Mouse (Mus musculus) forebrain, embryonic 11.5 days (tissue): ENCODE data around the gene Perm1. TPM values are rescaled to one million over a fixed set of nuclear protein-coding genes. Genes with fewer than 3 reads are reported as not detected.

Experiments used
- ATAC-seq: fragments of 200-750 bp; cut with Nextera tagmentation; replicated peaks from 2 replicates; pipeline ENCODE4 v1.8.0; 2017; ENCODE audit warnings: moderate TSS enrichment; ENCODE audit not compliant: low FRiP score
- DNase-seq: peaks from one replicate; pipeline ENCODE4 v3.0.0-alpha.2; 2017; ENCODE audit warnings: low spot score
- H3K27ac ChIP-seq: fragments of 300-500 bp; sonication (generic); 2 replicates; pipeline ENCODE4 v1.5.1; 2014; ENCODE audit warnings: low read depth, low read length
- H3K27me3 ChIP-seq: fragments of 300-500 bp; sonication (generic); 2 replicates; pipeline ENCODE4 v1.6.1; 2014; ENCODE audit warnings: mild to moderate bottlenecking, low read length, mixed read lengths; ENCODE audit not compliant: control insufficient read depth, insufficient read depth
- H3K36me3 ChIP-seq: fragments of 300-500 bp; sonication (generic); 2 replicates; pipeline ENCODE4 v1.6.1; 2014; ENCODE audit warnings: mild to moderate bottlenecking, low read length, moderate library complexity, mixed read lengths; ENCODE audit not compliant: control insufficient read depth, insufficient read depth
- H3K4me1 ChIP-seq: fragments of 300-500 bp; sonication (generic); replicated peaks from 2 replicates; pipeline ENCODE4 v1.6.1; 2014; ENCODE audit warnings: low read length, mixed read lengths; ENCODE audit not compliant: control insufficient read depth, insufficient read depth
- H3K4me2 ChIP-seq: fragments of 300-500 bp; sonication (generic); 2 replicates; pipeline ENCODE4 v1.6.1; 2014; ENCODE audit warnings: low read depth, mild to moderate bottlenecking, low read length, moderate library complexity, mixed read lengths; ENCODE audit not compliant: severe bottlenecking
- H3K4me3 ChIP-seq: fragments of 300-500 bp; sonication (generic); 2 replicates; pipeline ENCODE4 v1.5.1; 2014; ENCODE audit warnings: low read depth, low read length
- H3K9ac ChIP-seq: fragments of 300-500 bp; sonication (generic); 2 replicates; pipeline ENCODE4 v1.6.1; 2014; ENCODE audit warnings: low read length
- H3K9me3 ChIP-seq: fragments of 300-500 bp; sonication (generic); 2 replicates; pipeline ENCODE4 v1.6.1; 2016; ENCODE audit warnings: low read length, mixed read lengths; ENCODE audit not compliant: control insufficient read depth
- WGBS: fragments of 180-500 bp; shearing (Covaris S2); extraction: QIAGEN DNeasy Blood & Tissue Kit; methylation state at CpG from one replicate; pipeline ENCODE4 v1.1.7; 2014; 5-methylcytosine and 5-hydroxymethylcytosine counted together
- polyA plus RNA-seq: library from polyadenylated mRNA; unstranded; fragments of >200 nt; fragmentation: Nextera tagmentation; extraction: Ambion mirVana; gene quantifications from 2 replicates; pipeline ENCODE4 v1.2.1, GENCODE M21; 2014

Gene Perm1
- polyA plus RNA-seq, 1 experiment from 2014 or later, result 1.6 TPM

DNA sequence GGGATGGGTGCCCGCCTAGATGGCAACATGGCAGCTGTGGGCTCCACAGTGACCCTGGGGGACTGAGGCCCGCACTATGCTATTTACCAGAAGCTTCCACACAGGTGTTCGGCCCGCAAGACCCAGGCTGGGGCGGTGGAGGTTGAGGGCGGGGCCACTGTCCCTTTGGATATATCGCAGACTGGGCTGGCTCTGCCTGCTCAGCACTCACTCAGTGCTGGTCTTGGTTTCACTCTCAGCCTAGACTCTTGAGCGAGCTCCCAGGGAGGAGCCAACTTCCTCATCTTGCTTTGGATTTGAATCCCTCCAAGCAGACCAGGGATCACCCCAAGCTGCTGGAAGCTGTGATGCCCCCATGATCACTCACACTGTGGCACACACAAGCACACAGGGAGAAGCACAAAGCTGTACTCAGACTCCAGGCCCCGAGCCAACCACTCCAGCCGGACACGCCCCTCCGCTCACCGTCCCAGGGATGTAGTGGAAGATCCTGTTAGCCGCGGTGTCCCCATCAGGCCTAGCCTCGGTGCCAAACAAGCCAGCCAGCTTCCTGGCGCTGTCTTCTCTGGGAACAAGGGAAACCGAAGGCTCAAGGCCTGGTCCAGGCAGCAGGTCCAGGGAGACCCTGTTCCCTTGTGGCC, 12.2 kb downstream of the Perm1 start:
- Histone ChIP-seq H3K4me2 (no peak overlapping the region), H3K4me3 (no peak overlapping the region), H3K4me1 (peaks cover 3% of the 10 kb centered on the region; the same call in 1 of the 2 replicates), H3K36me3 (peaks cover 12% of the 10 kb centered on the region; the same call in 1 of the 2 replicates), H3K27ac (no peak overlapping the region), H3K9ac (no peak overlapping the region), H3K27me3 (no peaks in the 10 kb centered on the region), H3K9me3 (no peaks in the 10 kb centered on the region)
- peak; percentile 24 for ATAC-seq
- WGBS, result 32% methylated on average over 18 of the region's 18 CpGs
- DNase-seq, result no peak

DNA sequence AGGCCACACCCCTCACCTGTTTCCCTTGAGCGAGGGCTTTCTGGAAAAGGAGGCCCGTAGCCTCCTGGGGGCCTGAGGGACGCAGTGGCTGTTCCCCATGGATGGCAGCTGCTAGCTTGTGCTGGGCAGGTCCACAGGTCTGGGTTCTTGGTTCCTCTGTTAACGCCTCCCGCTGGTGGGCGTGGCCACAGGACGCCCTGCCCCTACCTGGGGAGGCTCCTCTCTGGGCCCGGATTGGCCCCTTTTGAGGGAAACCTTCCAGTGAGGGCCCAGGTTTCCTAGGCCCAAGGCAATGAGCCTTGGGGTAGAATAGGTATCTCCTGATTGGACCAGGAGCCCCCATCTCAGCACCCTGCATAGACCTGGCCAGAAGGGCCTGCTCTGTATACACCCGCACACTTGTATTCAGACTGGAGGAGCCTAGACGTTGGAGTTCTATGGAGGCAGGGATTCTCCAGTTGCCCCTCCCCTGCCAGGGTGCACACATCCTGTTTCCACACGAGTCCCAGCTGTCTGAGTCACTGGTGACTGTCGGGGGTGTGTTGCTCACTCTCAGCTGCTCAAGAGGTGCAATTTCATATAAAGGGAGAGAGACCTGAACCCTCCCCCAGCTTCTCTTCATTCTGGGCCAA, 12.8 kb downstream of the Perm1 start:
- ATAC-seq, result peak; percentile 36
- no peak overlapping the region for H3K9ac ChIP-seq
- no peak overlapping the region for H3K4me3 ChIP-seq

DNA sequence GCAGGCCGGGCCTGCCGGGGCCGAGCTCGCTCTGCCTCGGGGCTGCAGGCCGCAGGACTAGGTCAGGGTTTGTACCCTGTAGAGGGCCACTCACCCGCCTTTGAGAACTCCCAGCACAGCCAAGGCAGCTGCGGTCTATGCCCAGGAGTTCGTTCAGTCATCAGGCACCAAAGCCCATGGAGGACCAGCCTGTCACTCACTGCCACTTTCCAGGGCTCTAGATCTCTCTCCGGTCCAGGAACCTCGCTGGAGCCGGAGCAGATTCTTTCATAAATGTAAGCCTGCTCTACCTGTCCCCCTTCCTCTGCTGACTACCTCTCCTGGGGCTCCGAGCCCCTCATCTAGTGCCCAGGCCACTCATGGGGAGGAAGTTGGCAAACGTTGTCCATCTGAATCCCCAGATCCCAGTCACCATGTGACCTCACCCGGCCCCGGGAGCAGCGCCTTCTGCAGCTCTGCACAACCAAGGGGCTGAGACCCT, 18.4 kb downstream of the Perm1 start:
- peak overlapping the region; percentile 78 for H3K9ac ChIP-seq
- no peaks in the 10 kb centered on the region for H3K9me3 ChIP-seq
- peak overlapping the region; percentile 93 for H3K4me3 ChIP-seq
- DNase-seq (peak; percentile 73), ATAC-seq (no peak)
- H3K27ac ChIP-seq, result peak overlapping the region; percentile 57; the same call in 1 of the 2 replicates
- 2% methylated on average over 17 of the region's 17 CpGs for WGBS
- H3K4me1 ChIP-seq, result peaks cover 4% of the 10 kb centered on the region
- H3K27me3 ChIP-seq, result no peaks in the 10 kb centered on the region
- H3K4me2 ChIP-seq, result peak overlapping the region; percentile 82
- peaks cover 16% of the 10 kb centered on the region; the same call in 1 of the 2 replicates for H3K36me3 ChIP-seq

More for the DNA sequence above, 12.8 kb downstream of the Perm1 start:
- Histone ChIP-seq H3K27ac (no peak overlapping the region), H3K27me3 (no peaks in the 10 kb centered on the region), H3K36me3 (peaks cover 12% of the 10 kb centered on the region; the same call in 1 of the 2 replicates), H3K4me2 (no peak overlapping the region), H3K9me3 (no peaks in the 10 kb centered on the region), H3K4me1 (peaks cover 3% of the 10 kb centered on the region; the same call in 1 of the 2 replicates)
- DNase-seq, result no peak
- WGBS, result 24% methylated on average over 12 of the region's 12 CpGs

DNA sequence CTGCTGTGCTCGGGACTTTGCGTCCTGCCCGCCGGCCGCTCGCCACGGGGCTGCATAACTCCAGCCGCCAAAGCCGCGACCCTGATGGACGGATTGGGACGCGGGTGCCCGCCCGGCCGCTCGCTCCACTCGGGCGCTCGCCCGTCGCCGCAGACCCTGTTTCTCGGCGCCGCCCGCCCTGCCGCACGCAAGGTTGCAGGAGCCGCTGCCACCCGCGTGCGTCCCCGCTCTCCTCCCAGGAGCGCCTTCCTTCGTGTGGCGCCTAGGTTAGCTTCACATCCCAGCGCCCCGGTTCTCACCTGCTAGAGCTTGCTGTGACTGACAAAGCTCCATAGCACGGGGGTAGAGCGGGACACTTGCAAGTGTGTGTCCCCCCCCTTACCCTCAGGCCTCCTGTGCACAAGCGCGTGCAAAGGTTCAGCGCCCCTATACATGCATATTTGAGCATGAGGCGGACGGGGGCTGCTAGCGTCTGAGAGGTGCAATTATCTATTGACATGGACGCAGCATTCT, 19.1 kb downstream of the Perm1 start, which contains the start of gene Plekhn1:
Gene Plekhn1 (minus strand): TSS at position 157 of the 513 bp plus-strand sequence.
- Histone ChIP-seq H3K4me3 (peak within 1 kb of the TSS; percentile 93), H3K9ac (peak within 1 kb of the TSS; percentile 80), H3K9me3 (no peaks in the 10 kb centered on the region), H3K4me1 (peaks cover 4% of the 10 kb centered on the region), H3K4me2 (peak within 1 kb of the TSS; percentile 82), H3K27ac (peak within 1 kb of the TSS; percentile 57), H3K36me3 (peaks cover 18% of the 10 kb centered on the region; the same call in 1 of the 2 replicates), H3K27me3 (no peaks in the 10 kb centered on the region)
- WGBS, result under 1% methylated on average over 40 of the region's 48 CpGs
- ATAC-seq (peak; percentile 56), DNase-seq (peak; percentile 90)

DNA sequence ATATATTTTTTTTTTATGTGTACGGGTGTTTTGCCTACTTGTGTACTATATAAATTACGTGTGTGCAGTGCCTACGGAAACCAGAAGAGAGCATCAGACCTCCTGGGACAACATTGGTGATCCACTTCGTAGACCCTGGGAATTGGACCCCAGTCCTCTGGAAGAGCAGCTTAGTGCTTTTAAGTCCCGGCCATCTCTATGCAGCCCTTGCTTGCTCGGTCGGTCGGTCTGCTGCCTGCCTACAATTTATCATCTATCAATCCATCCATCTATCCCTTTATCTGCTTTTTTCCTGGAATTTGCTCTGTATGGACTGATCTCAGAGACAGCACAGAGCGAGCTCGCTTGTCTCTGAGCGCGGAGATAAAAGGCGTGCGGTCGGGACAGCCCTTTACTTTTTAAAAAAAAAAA, 19.7 kb downstream of the Perm1 start:
- Histone ChIP-seq H3K4me2 (peak overlapping the region; percentile 63), H3K4me3 (peak overlapping the region; percentile 93), H3K9ac (peak overlapping the region; percentile 80), H3K4me1 (peaks cover 4% of the 10 kb centered on the region), H3K27ac (peak overlapping the region; percentile 50; the same call in 1 of the 2 replicates), H3K9me3 (no peaks in the 10 kb centered on the region), H3K27me3 (no peaks in the 10 kb centered on the region), H3K36me3 (peaks cover 19% of the 10 kb centered on the region; the same call in 1 of the 2 replicates)
- no peak for DNase-seq
- WGBS, result 2% methylated on average over 15 of the region's 15 CpGs
- peak; percentile 37 for ATAC-seq

DNA sequence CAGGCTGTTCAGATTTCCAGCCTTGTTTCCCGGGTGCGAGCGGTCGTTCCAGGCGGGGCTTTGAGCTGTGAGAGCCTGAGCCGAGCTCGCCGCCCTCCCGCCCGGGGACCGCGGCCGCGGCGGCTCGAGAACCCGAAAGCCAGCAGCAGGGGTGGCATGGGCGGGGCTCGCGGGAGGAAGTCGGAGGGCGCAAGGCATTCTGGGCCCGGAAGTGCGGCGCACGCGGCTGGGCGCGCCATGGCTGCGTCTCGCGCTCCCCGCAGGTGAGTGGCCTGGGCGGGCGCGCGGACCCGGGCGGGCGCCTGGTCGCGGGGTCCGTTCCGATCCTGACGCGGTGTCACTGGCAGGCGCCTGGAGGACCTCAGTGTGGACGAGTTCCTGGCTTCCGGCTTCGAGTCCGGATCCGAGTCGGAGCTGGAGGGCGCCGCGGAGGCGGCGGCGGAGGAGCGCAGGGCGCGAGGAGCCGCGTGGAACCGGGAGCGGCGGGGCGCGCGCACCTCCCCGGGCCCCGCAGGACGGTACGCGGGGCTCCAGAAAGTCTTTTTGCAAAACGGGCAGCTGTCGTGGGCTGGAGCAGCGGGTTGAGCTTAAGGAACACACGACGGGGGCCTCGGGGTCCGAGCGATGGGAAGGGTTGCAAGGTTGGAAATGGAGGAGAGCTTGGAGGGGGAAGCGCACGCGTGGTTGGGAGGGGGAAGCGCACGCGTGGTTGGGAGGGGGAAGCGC, 20.3 kb downstream of the Perm1 start, which contains the start of gene Noc2l:
Gene Noc2l (plus strand): TSS at position 203 of the 726 bp plus-strand sequence.
- peak; percentile 97 for DNase-seq
- no peaks in the 10 kb centered on the region for H3K9me3 ChIP-seq
- WGBS, result under 1% methylated on average over 84 of the region's 90 CpGs

DNA sequence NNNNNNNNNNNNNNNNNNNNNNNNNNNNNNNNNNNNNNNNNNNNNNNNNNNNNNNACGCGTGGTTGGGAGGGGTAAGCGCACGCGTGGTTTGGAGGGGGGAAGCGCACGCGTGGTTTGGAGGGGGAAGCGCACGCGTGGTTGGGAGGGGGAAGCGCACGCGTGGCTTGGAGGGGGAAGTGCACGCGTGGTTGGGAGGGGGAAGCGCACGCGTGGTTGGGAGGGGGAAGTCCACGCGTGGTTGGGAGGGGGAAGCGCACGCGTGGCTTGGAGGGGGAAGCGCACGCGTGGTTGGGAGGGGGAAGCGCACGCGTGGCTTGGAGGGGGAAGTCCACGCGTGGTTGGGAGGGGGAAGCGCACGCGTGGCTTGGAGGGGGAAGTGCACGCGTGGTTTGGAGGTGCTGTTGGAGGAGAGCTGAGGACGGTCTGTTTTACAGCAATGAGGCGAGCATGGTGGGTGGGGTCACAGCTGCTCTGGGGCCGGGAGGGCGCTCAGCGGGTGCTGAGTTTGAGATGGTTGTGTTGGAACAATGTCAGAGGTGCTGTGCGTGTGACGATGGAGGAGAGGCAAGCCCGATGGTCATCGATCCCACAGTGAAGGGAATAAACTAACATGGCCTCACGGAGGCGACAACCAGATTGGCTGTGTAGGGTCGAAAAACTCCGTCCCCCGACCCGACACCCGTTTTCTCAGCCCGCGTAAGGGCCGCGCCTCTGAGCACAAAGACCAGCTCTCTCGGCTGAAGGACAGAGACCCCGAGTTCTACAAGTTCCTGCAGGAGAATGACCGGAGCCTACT, 21.2 kb downstream of the Perm1 start:
- Histone ChIP-seq H3K27me3 (no peaks in the 10 kb centered on the region), H3K4me3 (peak overlapping the region; percentile 93), H3K27ac (peak overlapping the region; percentile 85; the same call in 1 of the 2 replicates), H3K4me2 (peak overlapping the region; percentile 63), H3K36me3 (peaks cover 23% of the 10 kb centered on the region; the same call in 1 of the 2 replicates), H3K9me3 (no peaks in the 10 kb centered on the region), H3K9ac (peak overlapping the region; percentile 80), H3K4me1 (peaks cover 4% of the 10 kb centered on the region)
- 25% methylated on average over 55 of the region's 60 CpGs for WGBS
- DNase-seq, result no peak
- no peak for ATAC-seq

More for the DNA sequence above, 20.3 kb downstream of the Perm1 start, which contains the start of gene Noc2l:
- Histone ChIP-seq H3K9ac (peak within 1 kb of the TSS; percentile 80), H3K4me3 (peak within 1 kb of the TSS; percentile 93), H3K4me2 (peak within 1 kb of the TSS; percentile 82), H3K36me3 (peaks cover 16% of the 10 kb centered on the region; the same call in 1 of the 2 replicates), H3K27me3 (no peaks in the 10 kb centered on the region), H3K4me1 (peaks cover 4% of the 10 kb centered on the region), H3K27ac (peak within 1 kb of the TSS; percentile 85)
- peak; percentile 87 for ATAC-seq
